Mouse (Mus musculus): ENCODE results near the gene Prkcb. TPM values are rescaled to one million over a fixed set of nuclear protein-coding genes. Genes with fewer than 3 reads are reported as not detected.

Gene Prkcb
- polyA plus RNA-seq, 1 experiment from 2014 or later: 6.2 TPM

DNA sequence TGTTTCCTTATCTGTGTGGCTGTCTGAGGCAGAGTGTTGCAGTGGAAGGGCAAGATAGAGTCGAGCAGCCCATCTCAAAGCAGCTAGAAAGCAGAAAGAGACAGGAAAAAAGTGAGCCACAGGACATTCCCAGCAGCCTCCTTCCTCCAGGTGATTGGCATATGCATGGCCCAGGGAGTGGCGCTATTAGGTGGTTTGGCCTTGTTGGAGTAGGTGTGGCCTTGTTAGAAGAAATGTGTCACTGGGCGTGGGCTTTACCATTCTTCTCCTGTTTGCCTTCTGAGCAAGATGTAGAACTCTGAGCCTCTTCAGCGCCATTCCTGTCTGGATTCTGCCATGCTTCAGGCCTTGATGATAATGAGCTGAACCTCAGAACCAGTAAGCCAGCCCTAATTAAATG, 325.3 kb downstream of the Prkcb start:
- Histone ChIP-seq H3K4me1 (peaks cover 3% of the 10 kb centered on the region; the same call in 1 of the 2 replicates), H3K9me3 (no peaks in the 10 kb centered on the region), H3K27me3 (replicated peaks) (no peaks in the 10 kb centered on the region), H3K27ac (replicated peaks) (no peak overlapping the region), H3K4me3 (no peak overlapping the region), H3K9ac (no peak overlapping the region), H3K36me3 (no peaks in the 10 kb centered on the region), H3K4me2 (no peak overlapping the region)
- 64% methylated on average over 4 of the region's 4 CpGs for WGBS
- no peak for ATAC-seq (ENCODE audit: extremely low read depth, insufficient number of reproducible peaks, low FRiP score, low TSS enrichment)

DNA sequence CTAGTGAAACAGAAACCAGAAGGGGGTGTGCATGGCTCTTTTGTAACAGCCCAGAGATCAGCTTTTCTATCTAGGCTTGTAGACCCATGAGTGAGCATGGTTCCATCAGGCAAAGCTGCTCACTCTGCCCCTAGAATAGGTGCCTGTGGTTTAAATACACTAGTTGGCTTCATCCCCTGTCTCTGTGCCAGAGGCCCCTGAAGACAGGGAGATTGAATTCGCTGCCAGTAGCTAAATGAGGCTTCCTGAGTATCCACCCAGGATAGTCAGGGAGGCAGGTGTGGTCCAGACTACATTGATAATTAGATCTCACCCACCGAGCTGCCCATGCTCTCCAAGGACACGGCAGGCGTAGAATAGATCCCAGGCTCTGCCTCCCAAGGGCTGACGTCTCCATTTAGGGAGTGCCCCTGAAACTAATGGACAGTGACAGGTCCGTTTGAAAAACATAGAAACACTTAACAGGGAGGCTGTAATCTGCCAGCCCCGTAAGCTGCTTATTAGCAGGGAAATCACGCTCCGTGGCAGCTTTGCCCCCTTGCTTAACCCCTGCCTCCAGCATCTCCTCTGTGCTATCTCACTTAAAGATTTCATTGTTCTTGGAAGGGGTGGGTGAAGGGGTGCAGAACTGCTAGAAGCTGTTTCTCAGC, 333.7 kb downstream of the Prkcb start:
- 34% methylated on average over 9 of the region's 9 CpGs for WGBS
- Histone ChIP-seq H3K9ac (no peak overlapping the region), H3K36me3 (no peaks in the 10 kb centered on the region), H3K4me3 (no peak overlapping the region), H3K4me1 (0 out of 2 replicates have a peak, but pooled peaks cover 7% of the 10 kb centered on the region), H3K4me2 (no peak overlapping the region), H3K27me3 (replicated peaks) (no peaks in the 10 kb centered on the region), H3K9me3 (no peaks in the 10 kb centered on the region), H3K27ac (replicated peaks) (no peak overlapping the region)
- ATAC-seq (ENCODE audit: extremely low read depth, insufficient number of reproducible peaks, low FRiP score, low TSS enrichment): no peak

DNA sequence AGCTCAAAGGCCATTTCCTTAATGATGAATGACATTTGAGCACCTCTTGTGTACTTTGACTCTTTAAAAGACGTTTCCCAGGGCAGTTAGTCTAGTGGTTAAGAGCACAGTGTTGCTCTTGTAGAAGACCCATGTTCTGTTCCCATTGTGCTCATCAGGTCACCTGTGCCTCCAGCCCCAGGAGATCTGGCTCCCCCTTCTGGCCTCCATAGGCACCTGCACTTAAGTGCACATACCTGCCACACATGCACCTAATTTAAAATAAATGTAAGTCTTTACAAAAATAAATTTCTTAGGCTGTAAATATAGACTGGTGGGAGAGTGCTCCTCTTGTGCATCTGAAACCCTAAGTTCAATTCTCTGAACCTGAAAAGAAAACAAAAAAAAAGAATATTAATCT, 335.2 kb downstream of the Prkcb start:
- peaks cover 7% of the 10 kb centered on the region; the same call in 1 of the 2 replicates for H3K4me1 ChIP-seq
- no peaks in the 10 kb centered on the region for H3K9me3 ChIP-seq

DNA sequence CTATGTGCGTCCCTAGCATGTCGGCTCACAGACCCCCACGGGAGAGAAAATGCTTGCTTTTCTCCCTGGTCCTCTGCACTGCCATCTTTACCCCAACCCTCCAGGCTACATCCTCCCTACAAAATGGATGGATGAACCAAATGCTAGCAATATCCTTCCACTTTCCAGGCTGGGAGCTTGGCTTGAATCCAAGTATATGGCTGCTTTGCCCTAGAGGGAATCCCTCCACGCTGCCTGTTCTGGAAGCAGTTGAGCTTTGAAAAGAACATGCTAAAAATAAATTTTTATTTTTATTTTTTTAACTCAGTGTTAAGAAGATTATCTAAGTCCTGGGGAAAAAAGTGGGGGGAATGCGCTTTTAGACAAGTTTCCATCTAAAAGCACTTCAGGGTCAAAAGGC, 339.5 kb downstream of the Prkcb start:
- H3K27ac ChIP-seq (replicated peaks): no peak overlapping the region
- no peak overlapping the region for H3K9ac ChIP-seq
- WGBS: 72% methylated on average over 5 of the region's 5 CpGs
- H3K9me3 ChIP-seq: no peaks in the 10 kb centered on the region
- H3K4me1 ChIP-seq: peaks cover 4% of the 10 kb centered on the region; the same call in 1 of the 2 replicates
- no peak overlapping the region for H3K4me2 ChIP-seq
- no peak overlapping the region for H3K4me3 ChIP-seq
- no peak for ATAC-seq (ENCODE audit: extremely low read depth, insufficient number of reproducible peaks, low FRiP score, low TSS enrichment)
- no peaks in the 10 kb centered on the region for H3K27me3 ChIP-seq (replicated peaks)
- H3K36me3 ChIP-seq: no peaks in the 10 kb centered on the region

More for the DNA sequence above, 335.2 kb downstream of the Prkcb start:
- H3K4me3 ChIP-seq: no peak overlapping the region
- H3K36me3 ChIP-seq: no peaks in the 10 kb centered on the region
- H3K9ac ChIP-seq: no peak overlapping the region
- no peaks in the 10 kb centered on the region for H3K27me3 ChIP-seq (replicated peaks)
- H3K27ac ChIP-seq (replicated peaks): no peak overlapping the region
- WGBS: 66% methylated on average over 1 of the region's 1 CpGs
- H3K4me2 ChIP-seq: no peak overlapping the region
- ATAC-seq (ENCODE audit: extremely low read depth, insufficient number of reproducible peaks, low FRiP score, low TSS enrichment): no peak

DNA sequence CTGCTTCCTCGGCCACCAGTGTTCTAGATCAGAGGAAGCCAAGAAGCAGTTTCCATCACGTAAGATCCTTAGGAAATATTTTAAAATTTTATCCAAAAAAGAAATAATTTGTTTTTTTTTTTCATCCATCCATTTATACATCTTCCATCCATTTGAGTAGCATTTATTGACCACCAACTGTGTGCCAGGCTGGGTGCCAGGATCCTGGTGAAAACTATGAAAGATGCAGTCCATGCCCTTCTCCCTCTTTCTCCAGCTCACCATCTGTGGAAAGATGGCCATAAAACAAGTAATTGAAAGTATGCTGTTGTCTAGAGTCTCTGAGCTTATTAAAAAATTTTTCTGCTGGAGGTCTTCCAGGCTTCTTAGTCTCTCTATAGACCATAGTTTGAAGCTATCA, 341.8 kb downstream of the Prkcb start:
- WGBS: 83% methylated on average over 2 of the region's 2 CpGs
- H3K27me3 ChIP-seq (replicated peaks): no peaks in the 10 kb centered on the region
- H3K4me3 ChIP-seq: no peak overlapping the region
- no peaks in the 10 kb centered on the region for H3K36me3 ChIP-seq
- no peak overlapping the region for H3K9ac ChIP-seq
- H3K4me2 ChIP-seq: no peak overlapping the region
- no peak overlapping the region for H3K27ac ChIP-seq (replicated peaks)
- H3K9me3 ChIP-seq: no peaks in the 10 kb centered on the region
- H3K4me1 ChIP-seq: peaks cover 4% of the 10 kb centered on the region; the same call in 1 of the 2 replicates
- ATAC-seq (ENCODE audit: extremely low read depth, insufficient number of reproducible peaks, low FRiP score, low TSS enrichment): no peak

DNA sequence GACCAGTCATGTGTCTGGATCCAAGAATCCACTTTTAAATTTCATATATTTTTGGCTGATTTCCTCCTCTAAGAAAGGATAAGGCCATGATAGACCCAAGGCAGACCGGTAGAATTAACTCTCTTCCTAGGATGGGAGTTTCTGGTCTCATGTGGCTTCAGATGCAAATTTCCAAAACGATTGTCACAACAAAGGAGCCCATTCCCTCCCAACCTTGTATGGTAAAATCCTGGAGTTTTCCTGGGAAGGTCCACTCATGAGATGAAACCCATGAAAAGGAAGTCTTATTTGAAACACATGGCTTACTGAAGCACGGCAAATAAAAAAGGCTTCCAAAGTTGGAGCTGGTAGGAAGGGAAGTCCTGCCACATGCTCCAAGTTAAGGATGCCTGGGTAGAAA, 342.6 kb downstream of the Prkcb start:
- Histone ChIP-seq H3K9ac (no peak overlapping the region), H3K4me2 (no peak overlapping the region), H3K4me3 (no peak overlapping the region), H3K36me3 (no peaks in the 10 kb centered on the region), H3K27me3 (replicated peaks) (no peaks in the 10 kb centered on the region), H3K27ac (replicated peaks) (no peak overlapping the region), H3K9me3 (no peaks in the 10 kb centered on the region), H3K4me1 (peaks cover 4% of the 10 kb centered on the region; the same call in 1 of the 2 replicates)
- ATAC-seq (ENCODE audit: extremely low read depth, insufficient number of reproducible peaks, low FRiP score, low TSS enrichment): no peak
- WGBS: 70% methylated on average over 3 of the region's 3 CpGs

DNA sequence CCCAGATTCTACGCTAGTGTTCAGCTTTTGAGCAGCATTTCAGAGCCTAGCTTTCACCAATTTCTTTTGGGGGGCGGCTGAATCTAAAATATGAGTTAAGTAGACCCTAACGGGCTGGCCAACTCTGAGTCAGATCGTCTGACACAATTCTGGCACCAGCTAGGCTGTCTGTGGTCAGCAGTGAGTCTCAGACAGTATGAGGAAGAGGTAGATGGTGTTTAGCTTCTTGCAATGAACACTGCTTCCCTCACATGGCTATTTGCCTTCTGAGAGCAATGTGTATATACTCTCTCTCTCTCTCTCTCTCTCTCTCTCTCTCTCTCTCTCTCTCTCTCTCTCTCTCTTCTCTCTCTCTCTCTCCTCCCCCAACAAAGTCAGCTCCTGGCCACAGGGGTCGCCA, 344.4 kb downstream of the Prkcb start:
- 62% methylated on average over 5 of the region's 5 CpGs for WGBS
- Histone ChIP-seq H3K9ac (no peak overlapping the region), H3K4me3 (no peak overlapping the region), H3K27ac (replicated peaks) (no peak overlapping the region), H3K27me3 (replicated peaks) (no peaks in the 10 kb centered on the region), H3K9me3 (no peaks in the 10 kb centered on the region), H3K4me1 (peaks cover 4% of the 10 kb centered on the region; the same call in 1 of the 2 replicates), H3K4me2 (no peak overlapping the region), H3K36me3 (no peaks in the 10 kb centered on the region)
- ATAC-seq (ENCODE audit: extremely low read depth, insufficient number of reproducible peaks, low FRiP score, low TSS enrichment): no peak

DNA sequence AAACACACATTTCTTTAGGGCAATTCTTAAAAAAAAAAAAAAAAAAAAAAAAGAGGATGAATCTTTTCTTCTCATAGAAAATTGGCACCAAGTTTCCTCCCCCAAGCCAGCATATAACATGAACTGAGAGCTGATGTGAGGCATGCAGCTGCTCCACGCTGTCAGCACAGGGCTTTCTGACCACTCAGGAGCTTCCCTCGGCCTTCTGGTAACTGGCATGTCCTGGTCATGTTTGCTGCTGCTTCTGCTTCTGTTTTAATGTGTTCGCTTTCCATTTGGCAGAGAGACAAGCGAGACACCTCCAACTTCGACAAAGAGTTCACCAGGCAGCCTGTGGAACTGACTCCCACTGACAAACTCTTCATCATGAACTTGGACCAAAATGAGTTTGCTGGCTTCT, 344.9 kb downstream of the Prkcb start:
- WGBS: 73% methylated on average over 5 of the region's 5 CpGs

DNA sequence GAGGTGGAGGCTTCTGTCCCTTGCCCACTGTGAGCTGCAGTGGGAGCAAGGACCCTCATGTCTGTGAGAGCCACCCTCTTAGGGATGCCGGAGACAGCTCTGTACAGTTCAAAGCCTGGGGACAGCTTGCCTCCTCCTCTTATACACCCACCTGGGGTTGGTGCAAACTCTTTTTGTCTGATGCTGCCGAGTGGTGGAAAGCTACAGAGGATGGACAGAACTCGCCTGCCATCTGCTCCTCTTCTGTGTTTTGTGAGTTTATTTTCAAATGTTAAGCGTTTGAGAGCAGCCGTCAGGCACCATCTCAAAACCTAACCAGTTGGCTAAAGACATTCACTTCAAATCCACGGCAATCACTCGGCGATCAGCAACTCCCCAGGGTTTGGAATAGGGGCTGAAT, 355.1 kb downstream of the Prkcb start:
- Histone ChIP-seq H3K9me3 (no peaks in the 10 kb centered on the region), H3K9ac (no peak overlapping the region), H3K4me1 (no peaks in the 10 kb centered on the region), H3K36me3 (no peaks in the 10 kb centered on the region), H3K27ac (replicated peaks) (no peak overlapping the region), H3K27me3 (replicated peaks) (no peaks in the 10 kb centered on the region), H3K4me3 (no peak overlapping the region), H3K4me2 (no peak overlapping the region)
- 82% methylated on average over 8 of the region's 8 CpGs for WGBS
- ATAC-seq (ENCODE audit: extremely low read depth, insufficient number of reproducible peaks, low FRiP score, low TSS enrichment): no peak

More for the DNA sequence above, 344.9 kb downstream of the Prkcb start:
- Histone ChIP-seq H3K9me3 (no peaks in the 10 kb centered on the region), H3K27ac (replicated peaks) (no peak overlapping the region), H3K4me3 (no peak overlapping the region), H3K27me3 (replicated peaks) (no peaks in the 10 kb centered on the region), H3K36me3 (no peaks in the 10 kb centered on the region), H3K4me1 (0 out of 2 replicates have a peak, but pooled peaks cover 4% of the 10 kb centered on the region), H3K4me2 (no peak overlapping the region), H3K9ac (no peak overlapping the region)
- ATAC-seq (ENCODE audit: extremely low read depth, insufficient number of reproducible peaks, low FRiP score, low TSS enrichment): no peak

DNA sequence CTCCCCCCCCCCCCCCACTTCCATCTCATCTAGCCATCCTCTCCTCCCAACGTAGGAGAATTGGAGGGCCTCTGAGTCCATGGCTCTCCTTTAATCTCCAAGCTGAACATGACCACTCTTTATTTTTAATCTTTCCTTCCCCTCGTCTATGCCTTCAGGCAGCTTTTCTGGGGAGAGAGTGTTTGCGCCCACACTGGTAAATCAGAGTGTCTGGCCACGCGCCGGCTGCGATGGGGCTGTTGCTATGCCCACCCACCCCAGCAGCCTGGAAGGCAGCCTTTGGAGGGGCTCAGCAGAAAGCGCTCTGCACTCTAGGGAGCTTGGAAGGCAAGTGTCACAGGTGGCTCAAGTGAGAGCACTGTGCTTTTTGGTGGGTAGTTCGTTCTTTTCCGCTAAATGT, 360.8 kb downstream of the Prkcb start:
- no peak overlapping the region for H3K4me2 ChIP-seq
- H3K27ac ChIP-seq (replicated peaks): no peak overlapping the region
- H3K4me1 ChIP-seq: no peaks in the 10 kb centered on the region
- no peak overlapping the region for H3K9ac ChIP-seq
- 77% methylated on average over 9 of the region's 10 CpGs for WGBS
- H3K36me3 ChIP-seq: no peaks in the 10 kb centered on the region
- H3K4me3 ChIP-seq: no peak overlapping the region
- no peak for ATAC-seq (ENCODE audit: extremely low read depth, insufficient number of reproducible peaks, low FRiP score, low TSS enrichment)
- no peaks in the 10 kb centered on the region for H3K27me3 ChIP-seq (replicated peaks)
- H3K9me3 ChIP-seq: no peaks in the 10 kb centered on the region

DNA sequence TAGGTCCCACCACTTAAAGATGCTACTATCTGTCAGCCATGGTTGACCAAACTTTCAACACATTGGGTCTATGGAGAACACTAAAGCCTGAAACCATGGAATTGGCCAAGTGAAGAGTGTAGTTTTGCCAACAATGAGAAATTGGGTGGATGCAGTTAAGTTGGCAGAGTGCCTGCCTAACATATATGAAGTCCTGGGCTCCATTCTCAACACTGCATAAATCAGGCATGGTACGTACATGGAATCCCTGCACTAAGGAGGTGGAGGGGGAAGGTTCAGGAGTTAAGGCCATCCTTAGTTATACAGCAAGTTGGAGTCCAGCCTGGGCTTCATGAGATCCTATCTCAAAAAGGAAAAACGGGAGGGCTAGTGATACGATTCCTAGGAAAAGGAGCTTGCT, 364.0 kb downstream of the Prkcb start:
- 65% methylated on average over 3 of the region's 3 CpGs for WGBS
- H3K4me1 ChIP-seq: no peaks in the 10 kb centered on the region
- H3K9me3 ChIP-seq: no peaks in the 10 kb centered on the region
- no peaks in the 10 kb centered on the region for H3K27me3 ChIP-seq (replicated peaks)
- H3K4me2 ChIP-seq: no peak overlapping the region
- no peak overlapping the region for H3K27ac ChIP-seq (replicated peaks)
- no peak overlapping the region for H3K9ac ChIP-seq
- no peak overlapping the region for H3K4me3 ChIP-seq
- no peaks in the 10 kb centered on the region for H3K36me3 ChIP-seq
- ATAC-seq (ENCODE audit: extremely low read depth, insufficient number of reproducible peaks, low FRiP score, low TSS enrichment): no peak

DNA sequence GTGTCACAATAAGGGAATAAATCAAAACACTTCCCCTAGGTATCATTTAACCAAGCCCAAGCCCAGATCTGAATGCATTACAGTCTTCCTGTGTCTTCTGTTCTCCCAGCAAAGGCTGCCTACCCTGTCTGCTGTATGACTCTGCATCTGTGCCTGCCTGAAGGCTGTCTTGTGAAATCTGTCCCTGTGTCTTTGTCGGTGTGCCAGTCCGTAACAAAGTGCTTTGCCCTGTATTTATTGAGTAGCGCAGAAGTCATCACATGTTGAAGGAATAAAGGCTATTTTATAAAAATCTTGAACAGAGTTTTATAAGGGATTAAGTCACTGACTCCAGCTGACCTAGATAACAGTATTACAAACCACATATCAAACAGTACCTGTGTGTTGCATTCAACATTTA, 368.1 kb downstream of the Prkcb start:
- H3K9me3 ChIP-seq: no peaks in the 10 kb centered on the region
- no peaks in the 10 kb centered on the region for H3K27me3 ChIP-seq (replicated peaks)
- H3K4me1 ChIP-seq: no peaks in the 10 kb centered on the region
- no peaks in the 10 kb centered on the region for H3K36me3 ChIP-seq
- no peak for ATAC-seq (ENCODE audit: extremely low read depth, insufficient number of reproducible peaks, low FRiP score, low TSS enrichment)
- no peak overlapping the region for H3K9ac ChIP-seq
- no peak overlapping the region for H3K4me3 ChIP-seq
- H3K27ac ChIP-seq (replicated peaks): no peak overlapping the region
- no peak overlapping the region for H3K4me2 ChIP-seq
- WGBS: 85% methylated on average over 3 of the region's 3 CpGs
